Mouse (Mus musculus) cerebellum, adult 2 months (tissue): ENCODE data around the gene Tll1. TPM values are rescaled to one million over a fixed set of nuclear protein-coding genes. Genes with fewer than 3 reads are reported as not detected.
A peak's percentile ranks its signal among the peaks of the same experiment; 100 is the strongest.

Experiments used
- DNase-seq, 2 experiments: peaks; one replicate each; pipeline ENCODE4 v3.0.0; 2021
- H3K27ac ChIP-seq: fragments of 200-500 bp; 2 replicates; pipeline ENCODE4 v1.5.1; 2012; ENCODE audit warnings: low read length, control low read depth, inconsistent platforms; ENCODE audit not compliant: insufficient read depth
- H3K27me3 ChIP-seq: fragments of 200-500 bp; 2 replicates; pipeline ENCODE4 v1.6.1; 2012; ENCODE audit warnings: inconsistent platforms, mild to moderate bottlenecking, low read length, moderate library complexity; ENCODE audit not compliant: control insufficient read depth, insufficient read depth
- H3K4me1 ChIP-seq: fragments of 200-500 bp; 2 replicates; pipeline ENCODE4 v1.6.1; 2011; ENCODE audit warnings: low read length; ENCODE audit not compliant: control insufficient read depth, insufficient read depth
- H3K4me3 ChIP-seq: fragments of 200-500 bp; replicated peaks from 2 replicates; pipeline ENCODE3; 2011; ENCODE audit warnings: mild to moderate bottlenecking, low read depth, low read length, control low read depth; ENCODE audit not compliant: insufficient read depth
- CTCF ChIP-seq: fragments of 200-500 bp; IDR thresholded peaks from 2 replicates; pipeline ENCODE4 v1.5.1; 2011; ENCODE audit warnings: low read depth, mild to moderate bottlenecking, control low read depth, low read length, moderate library complexity, borderline replicate concordance; ENCODE audit not compliant: insufficient read depth
- POLR2A ChIP-seq: fragments of 200-500 bp; IDR thresholded peaks from 2 replicates; pipeline ENCODE4 v1.6.1; 2011; ENCODE audit warnings: low read length, control low read depth, borderline replicate concordance; ENCODE audit not compliant: insufficient read depth
- WGBS: fragments of 180-500 bp; shearing (Covaris S2); methylation state at CpG from one replicate; pipeline ENCODE4 v1.1.7; 2018; 5-methylcytosine and 5-hydroxymethylcytosine counted together
- polyA plus RNA-seq: library from polyadenylated mRNA; depleted of rRNA; stranded (reverse); fragments of >200 nt; gene quantifications from 2 replicates; pipeline ENCODE4 v1.2.3, GENCODE M21; 2012

The Tll1 gene
- polyA plus RNA-seq, 1 experiment = 9.8 TPM

GRCm38 (mm10) chr8:64173759-64174158 lies 32.3 kb downstream of the Tll1 start:
- WGBS = 17% methylated on average over 2 of the region's 2 CpGs

GRCm38 (mm10) chr8:64152899-64153891 lies 52.9 kb downstream of the Tll1 start:
- no peak for DNase-seq
- Histone ChIP-seq H3K4me3 (no peak overlapping the region), H3K4me1 (peaks cover 14% of the 10 kb centered on the region), H3K27ac (peak overlapping the region; percentile 78), H3K27me3 (no peaks in the 10 kb centered on the region)
- WGBS = 33% methylated on average over 9 of the region's 9 CpGs
- TF ChIP-seq CTCF (no peak), POLR2A (no peak)

More at GRCm38 (mm10) chr8:64173759-64174158, 32.3 kb downstream of the Tll1 start:
- TF ChIP-seq POLR2A (no peak), CTCF (no peak)
- H3K4me1 ChIP-seq = peaks cover 13% of the 10 kb centered on the region
- H3K27me3 ChIP-seq = no peaks in the 10 kb centered on the region
- peak; percentile 44 to 61 for DNase-seq
- peak overlapping the region; percentile 72 for H3K27ac ChIP-seq
- no peak overlapping the region for H3K4me3 ChIP-seq

GRCm38 (mm10) chr8:64152216-64152804 lies 53.8 kb downstream of the Tll1 start:
- WGBS = 10% methylated on average over 9 of the region's 9 CpGs
- H3K27me3 ChIP-seq = no peaks in the 10 kb centered on the region
- peak overlapping the region; percentile 78 for H3K27ac ChIP-seq
- TF ChIP-seq POLR2A (peak; percentile 59; the same call in 1 of the 2 replicates), CTCF (no peak; the same call in 1 of the 2 replicates)
- peak; percentile 94 to 99 for DNase-seq
- H3K4me1 ChIP-seq = peaks cover 14% of the 10 kb centered on the region
- H3K4me3 ChIP-seq = no peak overlapping the region

GRCm38 (mm10) chr8:64136593-64136992 lies 69.5 kb downstream of the Tll1 start:
- H3K27ac ChIP-seq = 0 out of 2 replicates have a peak overlapping the region, but pooled peaks have one; percentile 30
- no peaks in the 10 kb centered on the region for H3K27me3 ChIP-seq
- H3K4me1 ChIP-seq = no peaks in the 10 kb centered on the region
- 50% methylated on average over 1 of the region's 1 CpGs for WGBS
- DNase-seq = no peak
- no peak overlapping the region for H3K4me3 ChIP-seq
- TF ChIP-seq POLR2A (no peak), CTCF (no peak)

- TF ChIP-seq POLR2A (no peak), CTCF (no peak)
- Histone ChIP-seq H3K27ac (no peak overlapping the region), H3K27me3 (no peaks in the 10 kb centered on the region), H3K4me1 (no peaks in the 10 kb centered on the region), H3K4me3 (no peak overlapping the region)
- peak; percentile 33 to 67 for DNase-seq
- WGBS = 25% methylated on average over 2 of the region's 2 CpGs
These were observed 98.9 kb downstream of the Tll1 start for GRCm38 (mm10) chr8:64107190-64107589.

- Histone ChIP-seq H3K27me3 (no peaks in the 10 kb centered on the region), H3K4me1 (no peaks in the 10 kb centered on the region), H3K27ac (no peak overlapping the region), H3K4me3 (no peak overlapping the region)
- 74% methylated on average over 2 of the region's 2 CpGs for WGBS
- no peak for DNase-seq
- TF ChIP-seq POLR2A (no peak), CTCF (no peak)
These were observed 132.7 kb downstream of the Tll1 start for GRCm38 (mm10) chr8:64073396-64073795.

GRCm38 (mm10) chr8:64059867-64060266 lies 146.2 kb downstream of the Tll1 start:
- no peaks in the 10 kb centered on the region for H3K27me3 ChIP-seq
- H3K4me1 ChIP-seq = no peaks in the 10 kb centered on the region
- WGBS = 82% methylated on average over 2 of the region's 2 CpGs
- no peak overlapping the region for H3K4me3 ChIP-seq
- no peak for TF ChIP-seq CTCF
- TF ChIP-seq POLR2A = no peak
- no peak overlapping the region for H3K27ac ChIP-seq
- no peak for DNase-seq
